Mouse (Mus musculus) heart, adult 11 months (tissue): ENCODE measurements around the gene Pgc.

Experiments used
- DNase-seq: peaks from one replicate; pipeline ENCODE4 v3.0.0; 2022

Gene Pgc

DNA sequence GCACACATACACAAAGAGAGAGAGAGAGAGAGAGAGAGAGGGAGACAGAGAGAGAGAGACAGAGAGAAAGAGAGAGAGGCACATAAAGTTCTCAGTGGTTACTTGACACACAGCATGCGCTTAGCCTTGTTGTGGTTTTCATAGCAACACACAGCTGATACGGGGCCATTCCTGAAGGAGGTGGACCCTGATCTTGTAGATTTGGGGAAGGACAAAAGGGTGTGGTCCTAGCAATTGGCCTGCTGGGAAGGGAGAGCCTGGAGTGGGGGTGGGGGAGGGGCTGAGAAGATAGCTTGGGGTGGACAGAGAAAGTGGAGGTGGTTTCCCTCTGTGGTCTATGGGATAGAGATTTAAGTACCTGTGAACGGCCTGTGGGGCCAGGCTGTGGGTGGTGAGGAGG is 16.6 kb upstream of the Pgc start:
- no peak for DNase-seq

DNA sequence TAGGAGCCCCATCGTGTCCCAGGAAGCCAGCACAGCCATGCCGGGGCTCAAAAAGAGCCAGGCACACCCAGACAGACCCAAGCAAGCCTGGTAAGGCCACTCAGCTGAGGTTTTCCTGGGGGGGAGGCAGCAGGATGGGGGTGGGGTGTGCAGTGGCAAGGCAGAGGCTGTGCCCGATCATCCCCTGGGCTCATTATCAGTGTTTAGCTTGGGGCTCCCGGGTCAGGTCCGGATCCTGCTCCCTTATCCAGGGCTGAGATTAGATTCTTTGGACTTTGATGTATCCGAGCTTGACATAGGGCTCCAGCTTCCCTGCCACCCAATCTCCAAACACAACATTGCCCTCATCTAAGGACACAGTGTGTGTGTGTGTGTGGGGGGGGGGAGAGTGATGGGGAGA is 14.8 kb upstream of the Pgc start:
- no peak for DNase-seq

DNA sequence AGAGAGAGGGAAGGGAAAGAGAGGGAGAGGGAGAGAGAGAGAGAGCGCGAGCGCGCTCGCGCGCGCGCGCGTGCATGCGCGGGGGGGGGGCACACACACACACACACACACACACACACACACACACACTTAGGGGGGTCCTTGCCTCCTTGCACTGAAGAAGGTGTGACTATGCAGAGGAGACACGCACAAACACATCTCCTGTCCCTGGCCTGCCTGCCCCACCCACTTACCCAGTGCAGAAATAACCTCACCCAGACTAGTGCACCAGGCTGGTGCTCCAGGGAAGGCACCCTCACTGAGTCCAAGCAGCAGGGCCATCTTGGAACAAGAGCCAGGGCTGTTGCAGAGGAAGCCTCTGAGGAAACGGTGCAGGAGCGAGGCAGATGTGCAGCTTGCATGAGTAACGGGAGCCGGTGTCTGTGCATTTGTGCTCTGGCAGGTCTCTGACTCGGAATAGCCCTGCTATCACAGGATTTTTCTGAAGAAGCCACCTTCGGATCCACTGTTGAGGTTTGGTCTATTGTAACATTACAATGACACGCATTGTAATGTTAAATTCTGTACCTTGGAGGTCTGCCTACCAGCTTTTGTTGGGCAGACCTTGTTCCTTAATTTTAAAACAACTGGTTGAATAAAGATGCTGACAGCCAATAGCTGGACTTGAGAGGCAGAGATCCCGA is 13.6 kb upstream of the Pgc start:
- no peak for DNase-seq

DNA sequence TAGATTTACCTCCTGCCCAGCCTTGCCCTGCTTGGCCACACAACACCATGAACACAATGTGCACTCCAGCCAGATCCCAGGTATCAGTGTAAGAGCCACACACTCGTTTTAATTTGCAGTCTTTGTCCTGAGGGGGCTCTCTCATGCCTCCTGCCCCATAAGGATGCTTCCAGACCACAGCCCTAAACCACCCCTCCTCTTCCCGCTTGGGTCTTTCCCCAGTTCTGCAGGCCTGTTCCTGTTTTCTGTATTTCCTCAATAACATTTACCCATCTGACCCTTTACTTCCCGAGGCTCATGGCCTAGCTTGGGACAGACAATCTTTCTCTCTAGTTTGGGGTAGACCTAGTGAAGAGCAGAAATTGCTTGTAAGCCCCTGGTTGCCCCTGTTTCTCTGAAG is 11.6 kb upstream of the Pgc start:
- DNase-seq = no peak

DNA sequence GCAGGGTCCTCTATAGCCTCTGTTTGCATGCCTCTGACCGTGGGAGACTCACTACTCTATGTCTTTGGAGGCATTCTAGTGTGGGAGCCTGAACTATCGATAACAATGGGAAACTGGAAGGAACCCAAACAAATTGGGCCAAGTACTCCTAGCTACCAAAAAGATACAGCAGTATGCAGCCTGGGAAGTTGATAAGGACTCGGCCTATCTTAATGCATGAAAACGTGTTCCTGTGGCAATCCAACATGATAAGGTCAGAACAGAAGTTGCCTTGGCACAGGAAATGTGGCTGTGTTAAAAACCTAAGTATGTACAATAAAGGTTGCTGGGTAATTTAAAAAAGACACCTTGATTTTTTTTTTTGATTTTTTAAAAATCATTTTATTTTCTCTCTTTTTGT is 5.5 kb upstream of the Pgc start:
- no peak for DNase-seq

DNA sequence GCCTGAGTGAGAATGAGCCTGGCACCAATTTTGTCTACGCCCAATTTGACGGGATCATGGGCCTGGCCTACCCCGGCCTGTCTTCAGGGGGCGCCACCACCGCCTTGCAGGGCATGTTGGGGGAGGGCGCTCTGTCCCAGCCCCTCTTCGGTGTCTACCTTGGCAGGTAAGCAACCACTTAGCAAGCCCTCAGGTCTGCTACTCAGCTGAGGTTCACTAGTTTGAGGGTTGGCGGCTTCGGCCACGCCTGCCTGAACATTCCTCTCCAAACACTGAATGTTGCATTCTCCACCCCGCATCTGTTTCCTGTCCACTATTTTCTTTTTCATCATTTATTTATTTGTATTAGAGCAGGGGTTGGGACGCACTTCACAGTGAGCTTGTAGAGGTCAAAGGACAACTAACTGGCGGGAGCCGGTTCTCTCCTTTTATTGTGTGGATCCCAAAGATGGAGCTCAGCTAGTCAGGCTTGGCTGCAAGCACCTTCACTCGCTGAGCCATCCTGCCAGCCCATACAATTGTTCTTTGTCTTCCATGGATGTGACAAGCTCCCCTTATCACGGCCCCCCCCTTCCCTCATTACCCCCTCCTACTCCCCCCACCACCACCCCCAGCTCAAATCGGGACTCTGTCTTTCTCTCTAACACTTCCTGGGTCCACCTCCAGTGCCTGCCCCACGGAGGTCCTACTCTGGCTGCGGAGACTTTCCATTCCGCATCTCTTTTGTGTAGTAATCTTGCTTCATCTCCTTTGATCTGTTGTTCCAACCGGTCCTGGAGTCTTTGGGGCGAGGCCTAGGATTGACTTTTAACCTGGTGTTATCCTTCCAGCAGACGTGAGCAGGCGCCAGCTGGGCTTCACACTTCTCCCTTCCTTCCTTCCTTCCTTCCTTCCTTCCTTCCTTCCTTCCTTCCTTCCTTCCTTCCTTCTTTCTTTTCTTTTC is 4.3 kb downstream of the Pgc start:
- no peak for DNase-seq

DNA sequence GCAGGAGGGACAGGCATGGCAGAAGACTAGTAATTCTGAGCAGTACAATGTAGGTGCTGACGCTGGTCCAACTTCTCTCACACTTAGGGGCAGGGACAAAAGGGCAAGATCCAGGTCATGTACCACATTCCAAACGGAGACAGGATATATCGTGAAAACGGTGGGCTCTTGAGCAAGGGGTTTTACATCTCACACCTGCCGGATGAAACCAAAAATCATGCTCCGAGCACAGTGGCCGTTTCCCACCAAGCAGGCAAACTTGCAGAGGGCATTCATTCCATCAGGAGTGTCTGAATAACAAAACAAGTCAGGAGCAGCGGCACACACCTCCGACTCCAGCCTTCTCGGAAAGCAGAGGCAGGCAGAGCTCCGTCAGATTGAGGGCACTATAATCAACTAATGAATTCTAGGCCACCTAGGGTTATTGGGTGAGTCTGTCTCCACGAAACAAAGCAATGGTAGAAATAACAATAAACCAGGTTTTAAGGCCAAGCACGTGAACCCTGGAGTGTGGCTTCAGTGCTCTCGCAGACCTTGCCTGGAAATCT is 9.0 kb downstream of the Pgc start:
- DNase-seq = no peak

DNA sequence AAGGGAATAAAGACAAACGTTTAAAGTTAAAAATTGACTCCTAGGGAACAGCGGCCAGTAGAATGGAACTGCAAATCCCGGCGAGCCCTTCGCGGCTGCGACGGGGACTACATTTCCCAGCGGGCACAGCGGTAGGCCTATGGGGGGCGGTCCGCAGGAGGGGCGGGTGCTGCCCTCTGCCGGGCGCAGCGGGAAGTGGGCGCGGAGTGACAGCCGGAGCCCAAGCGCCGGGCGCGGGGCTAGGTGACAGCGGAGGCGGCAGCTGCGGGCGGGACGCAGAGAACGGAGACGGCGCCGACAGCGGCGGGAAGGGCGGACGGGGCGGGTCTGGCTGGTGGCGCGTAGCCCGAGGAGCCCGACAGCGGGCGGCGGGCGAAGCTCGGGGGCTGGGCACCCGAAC is 10.2 kb downstream of the Pgc start, which contains the start of gene Tfeb:
TSS of gene Tfeb (plus strand) at position 175 of the 400 bp plus-strand sequence.
- peak; percentile 99 for DNase-seq

DNA sequence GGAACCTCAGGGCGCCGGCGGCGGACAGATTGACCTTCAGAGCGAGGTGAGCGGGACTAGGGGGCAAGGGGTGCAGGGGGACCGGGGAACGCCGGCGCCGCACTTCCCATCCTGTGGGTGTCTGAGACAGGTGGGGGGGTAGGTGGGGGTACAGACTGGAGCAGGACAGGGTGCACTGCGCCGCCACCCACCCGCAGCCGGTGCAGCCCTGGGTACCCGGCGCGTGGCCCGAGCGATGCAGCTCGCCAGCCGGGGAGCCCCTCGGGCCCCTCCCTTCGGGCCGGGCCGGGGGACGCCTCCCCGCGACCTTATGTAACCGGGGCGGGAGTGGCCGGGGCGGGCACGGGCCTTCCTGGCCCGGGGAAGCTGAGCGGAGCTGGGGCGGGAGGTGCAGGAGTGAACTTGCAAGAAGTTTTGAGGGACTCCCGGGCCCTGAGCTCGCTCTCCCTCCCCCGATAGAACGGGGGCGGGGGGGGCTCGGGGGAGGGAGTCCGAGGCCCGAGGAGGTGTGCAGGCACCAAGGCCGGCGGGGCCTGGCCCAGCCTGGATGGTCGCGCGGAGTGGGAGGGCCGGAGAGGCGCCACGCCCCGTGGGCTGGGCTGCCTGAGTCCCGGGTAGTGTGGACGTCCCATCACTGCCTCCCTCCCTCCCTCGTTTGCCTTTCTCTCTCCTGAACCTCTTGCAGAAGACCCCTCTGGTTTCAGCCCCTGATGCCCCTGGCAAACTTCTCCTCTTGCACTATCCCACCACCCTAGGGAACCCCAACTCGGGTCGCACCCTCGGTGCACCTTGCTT is 10.8 kb downstream of the Pgc start:
- peak; percentile 100 for DNase-seq

DNA sequence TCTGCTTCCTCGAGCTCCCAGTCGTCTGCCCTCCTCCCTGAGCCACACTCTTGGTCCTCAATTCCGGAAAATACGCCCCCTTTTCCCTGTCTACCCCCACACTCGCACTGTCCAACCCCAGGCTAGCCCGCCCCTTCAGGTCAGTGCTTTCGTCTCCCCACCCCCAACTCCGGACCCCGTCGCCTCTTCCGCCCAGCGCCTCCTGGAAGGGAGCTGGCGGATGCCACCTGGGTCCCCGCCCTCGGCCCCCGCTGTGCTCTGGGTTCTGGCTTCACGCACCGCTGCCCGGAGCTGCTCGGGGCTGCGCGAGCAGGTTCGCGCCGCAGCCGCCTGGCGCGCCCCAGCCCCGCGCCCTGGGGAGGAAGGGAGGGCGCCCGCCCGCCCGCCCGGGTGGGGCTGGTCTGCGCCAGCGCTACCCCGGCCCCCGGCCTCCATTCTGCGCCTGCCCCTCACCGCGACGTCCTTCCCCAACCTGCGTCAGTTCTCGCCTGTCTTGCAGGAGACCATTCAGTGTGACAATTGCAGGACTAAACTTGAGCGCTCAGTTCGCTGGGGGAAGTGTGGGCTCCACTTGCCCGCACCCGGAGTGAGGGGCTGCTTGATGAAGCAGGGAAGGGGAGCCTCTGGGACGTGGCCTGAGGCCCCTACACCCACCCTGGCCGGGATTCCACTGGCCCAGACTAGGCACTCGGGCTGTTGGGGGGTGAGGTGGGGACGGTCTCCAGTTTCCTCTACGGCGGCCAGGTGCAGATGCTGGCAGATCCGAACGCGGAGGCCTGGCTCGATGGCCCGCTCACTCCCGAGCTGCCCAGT is 11.6 kb downstream of the Pgc start:
- DNase-seq = peak; percentile 96

DNA sequence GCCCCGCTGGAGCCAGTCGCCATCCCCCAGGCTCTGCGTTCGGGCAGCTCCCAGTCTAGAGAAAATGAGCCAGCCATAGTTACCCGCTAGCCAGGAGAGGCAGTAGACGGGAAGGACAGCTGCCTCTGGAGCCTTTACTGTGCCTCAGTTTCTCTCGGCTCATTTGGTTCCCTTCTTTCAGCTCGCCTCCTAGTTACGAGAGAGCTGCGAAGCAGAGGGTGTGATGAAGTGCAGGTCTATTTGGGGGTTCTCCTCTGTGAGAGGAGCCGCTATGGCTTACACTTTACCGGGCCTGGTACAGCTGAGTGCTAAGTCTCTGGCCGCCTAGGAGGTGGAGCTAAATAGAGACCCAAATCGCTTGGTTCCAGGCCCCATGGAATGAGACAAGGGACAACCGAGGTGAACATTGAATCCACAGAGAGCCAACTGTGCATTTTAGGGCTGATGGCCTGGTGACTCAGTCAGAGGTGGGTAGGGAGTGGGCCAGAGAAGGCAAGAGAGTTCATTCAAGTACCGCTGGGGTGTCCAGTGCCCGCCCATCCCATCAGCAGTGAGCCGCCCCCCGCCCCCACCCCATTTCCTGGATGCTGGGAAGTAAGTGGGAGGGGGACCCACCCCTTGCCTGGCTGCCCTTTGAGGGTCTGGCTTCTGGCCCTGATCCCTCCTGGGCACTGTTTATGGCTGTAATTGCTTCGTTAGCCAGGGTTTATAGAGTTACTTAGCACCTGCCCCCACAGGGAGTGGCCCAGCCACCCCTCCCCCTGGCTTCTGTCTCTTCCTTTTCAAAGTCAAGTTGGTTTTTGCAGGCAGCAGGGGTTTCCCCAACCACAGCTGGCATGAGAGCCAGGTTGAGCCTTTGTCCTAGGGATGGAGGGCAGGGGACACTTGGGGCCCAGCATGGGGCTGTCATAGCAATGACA is 12.5 kb downstream of the Pgc start:
- DNase-seq = peak; percentile 95

DNA sequence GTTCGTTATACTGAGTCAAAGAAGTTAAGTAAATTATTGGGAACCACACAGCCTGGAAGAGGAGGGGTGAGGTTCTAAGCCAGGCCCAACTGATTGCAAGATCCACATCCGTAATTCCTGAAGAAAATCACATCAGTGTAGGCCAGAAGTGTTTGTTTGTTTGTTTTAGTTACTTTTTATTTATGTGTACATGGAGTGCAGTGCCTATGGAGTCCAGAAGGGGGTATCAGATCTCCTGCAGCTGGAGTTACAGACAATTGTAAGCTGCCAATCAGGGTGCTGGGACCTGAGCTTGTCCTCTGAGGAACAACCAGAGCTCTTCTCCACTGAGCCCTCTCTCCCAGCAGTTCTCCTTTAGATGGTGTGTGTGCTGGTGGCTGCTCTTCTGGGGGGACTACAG is 13.5 kb downstream of the Pgc start:
- DNase-seq = no peak

DNA sequence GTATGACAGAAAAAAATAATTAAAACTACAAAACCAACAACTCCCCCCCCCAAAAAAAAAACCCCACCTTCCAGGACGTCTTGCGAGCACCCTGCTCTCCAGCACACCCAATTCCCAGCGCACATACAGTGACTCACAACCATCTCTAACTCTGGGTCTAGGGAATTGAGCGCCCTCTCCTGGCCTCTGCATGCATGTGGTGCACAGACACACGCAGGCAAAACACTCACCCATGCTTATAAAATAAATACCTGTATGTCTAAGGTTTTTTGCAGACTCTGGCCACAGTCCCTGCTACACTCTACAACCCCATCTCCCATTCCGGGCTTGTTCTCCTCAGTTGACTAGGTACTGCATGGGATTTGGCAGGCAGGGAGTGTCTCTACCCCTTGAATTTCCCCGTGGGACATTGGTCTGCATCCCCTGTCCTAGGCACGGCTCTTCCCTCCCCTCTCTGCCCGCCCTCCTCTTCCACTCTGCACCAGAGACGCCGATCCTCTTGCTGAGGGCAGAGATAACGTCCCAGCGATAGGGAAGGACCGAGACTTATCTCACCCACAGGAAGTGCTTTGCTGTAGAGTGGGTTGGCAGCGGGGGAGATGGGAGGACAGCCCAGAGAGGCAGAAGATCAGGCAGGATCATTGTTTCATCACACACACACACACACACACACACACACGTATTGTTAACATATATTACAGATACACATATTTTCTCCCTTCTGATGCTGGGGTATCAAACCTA is 16.5 kb downstream of the Pgc start:
- DNase-seq = peak; percentile 92

DNA sequence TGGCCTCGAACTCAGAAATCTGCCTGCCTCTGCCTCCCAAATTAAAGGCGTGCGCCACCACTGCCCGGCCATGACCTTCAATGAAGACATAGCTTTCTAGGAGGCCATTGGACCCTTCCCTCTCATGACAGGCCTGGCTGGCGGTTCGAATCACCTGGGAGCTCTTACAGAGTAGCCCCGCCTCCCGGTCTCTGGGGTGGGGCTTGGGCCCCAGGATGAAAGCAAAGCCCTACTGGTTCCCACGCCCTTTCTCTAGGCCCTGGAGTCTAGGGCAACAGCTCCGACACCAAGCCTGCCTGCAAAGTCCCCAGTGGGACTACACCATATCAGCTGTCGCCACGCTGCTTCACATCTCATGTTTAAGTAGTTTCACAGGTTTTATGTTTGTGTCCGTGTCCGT is 17.4 kb downstream of the Pgc start:
- no peak for DNase-seq

DNA sequence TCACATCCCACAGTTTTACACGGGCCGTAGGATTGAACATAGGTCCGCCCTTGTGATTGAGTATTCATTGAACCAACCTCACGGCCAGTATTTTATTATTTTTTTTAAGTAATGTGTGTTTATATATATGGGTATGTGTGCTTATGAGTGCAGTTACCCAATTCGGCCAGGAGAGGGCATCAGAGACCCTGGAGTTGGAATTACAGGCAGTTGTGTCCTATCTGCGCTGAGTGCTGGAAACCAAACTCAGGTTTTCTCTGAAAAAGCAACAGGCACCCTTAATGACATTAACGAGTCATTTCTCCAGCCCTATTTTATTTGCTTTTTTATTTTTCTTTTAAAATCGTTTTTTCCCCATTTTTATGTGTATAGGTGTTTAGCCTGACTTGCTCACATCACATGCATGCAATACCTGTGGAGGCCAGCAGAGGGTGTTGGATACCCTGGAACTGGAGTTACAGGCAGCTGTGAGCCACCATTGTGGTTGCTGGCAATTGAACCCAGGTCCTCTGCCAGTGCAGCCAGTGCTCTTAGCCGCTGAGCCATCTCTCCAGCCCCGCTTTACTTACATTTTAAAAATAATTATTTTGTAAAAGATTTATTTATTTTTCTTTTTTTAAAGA is 18.2 kb downstream of the Pgc start:
- no peak for DNase-seq

DNA sequence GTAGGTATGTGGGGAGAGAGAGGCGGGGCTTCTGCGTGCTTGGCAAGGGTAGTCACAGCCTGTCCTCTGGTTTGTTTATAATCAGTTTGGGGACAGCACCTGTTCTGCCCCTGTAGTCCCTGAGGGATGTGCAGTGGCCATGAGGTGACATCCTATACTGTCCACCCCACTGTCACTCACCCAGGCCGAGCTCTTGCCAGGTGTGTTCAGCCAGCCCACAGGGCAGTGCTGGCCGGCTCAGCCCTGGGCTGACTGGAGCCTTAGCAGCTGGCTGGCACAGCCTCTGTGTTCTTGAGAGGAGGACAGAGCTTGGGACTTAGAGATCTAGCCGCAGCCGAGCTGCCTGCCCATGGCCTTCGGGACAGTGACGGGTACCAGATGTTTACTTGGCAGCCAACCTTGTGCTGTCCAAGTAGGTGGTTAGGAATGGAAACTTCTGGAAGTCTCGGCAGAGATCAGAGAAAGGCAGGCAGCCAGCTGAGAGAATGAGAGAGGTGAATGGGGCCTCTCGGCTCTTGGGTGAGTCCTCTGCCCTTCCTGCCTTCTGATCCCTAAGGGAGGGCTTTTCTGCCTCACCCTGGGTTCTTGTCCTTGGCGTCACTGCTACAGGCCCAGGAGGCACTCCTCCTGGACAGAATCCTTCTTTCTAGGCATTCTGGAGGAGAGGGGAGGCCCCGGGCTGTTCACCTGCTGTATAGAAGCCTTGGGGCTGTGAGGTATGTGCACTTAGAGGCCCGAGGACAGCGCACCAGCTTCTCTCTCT is 22.3 kb downstream of the Pgc start:
- peak; percentile 98 for DNase-seq

DNA sequence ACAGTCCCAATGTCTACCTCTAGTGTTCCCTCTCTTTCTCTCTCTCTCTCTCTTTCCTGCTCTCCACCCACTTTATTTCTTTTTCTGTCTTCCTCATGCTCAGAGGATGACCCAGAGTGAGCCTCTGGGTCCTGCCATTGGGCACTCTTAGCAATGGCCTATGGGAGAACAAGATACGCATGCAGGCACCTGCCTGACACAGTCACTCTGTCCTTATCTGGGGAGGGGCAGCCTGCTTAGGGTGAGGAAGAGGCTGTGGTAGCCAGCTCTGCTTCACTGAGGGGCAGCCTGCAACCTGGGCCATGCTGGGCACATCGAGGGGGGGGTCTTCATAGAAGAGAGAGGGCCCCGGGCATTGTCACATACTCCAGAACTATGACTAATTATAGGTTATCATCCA is 23.0 kb downstream of the Pgc start:
- no peak for DNase-seq

DNA sequence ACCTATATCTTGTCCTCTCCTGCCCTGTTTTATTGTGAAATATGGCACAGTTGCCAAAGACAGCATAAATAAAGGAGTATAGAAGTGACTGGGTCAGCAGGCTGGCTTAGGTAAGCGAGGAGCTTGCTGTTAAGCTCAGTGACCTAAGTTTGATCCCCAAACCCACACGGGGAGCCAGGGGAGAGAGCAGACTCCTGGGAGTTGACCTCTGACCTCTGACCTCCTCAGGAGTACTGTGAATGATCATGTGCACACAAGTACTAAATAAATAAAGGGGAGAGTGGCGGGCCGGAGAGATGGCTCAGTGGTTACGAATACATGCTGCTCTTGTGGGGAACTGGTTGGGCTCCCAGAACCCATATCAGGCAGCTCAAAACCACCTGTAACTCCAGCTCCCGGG is 23.5 kb downstream of the Pgc start:
- no peak for DNase-seq

DNA sequence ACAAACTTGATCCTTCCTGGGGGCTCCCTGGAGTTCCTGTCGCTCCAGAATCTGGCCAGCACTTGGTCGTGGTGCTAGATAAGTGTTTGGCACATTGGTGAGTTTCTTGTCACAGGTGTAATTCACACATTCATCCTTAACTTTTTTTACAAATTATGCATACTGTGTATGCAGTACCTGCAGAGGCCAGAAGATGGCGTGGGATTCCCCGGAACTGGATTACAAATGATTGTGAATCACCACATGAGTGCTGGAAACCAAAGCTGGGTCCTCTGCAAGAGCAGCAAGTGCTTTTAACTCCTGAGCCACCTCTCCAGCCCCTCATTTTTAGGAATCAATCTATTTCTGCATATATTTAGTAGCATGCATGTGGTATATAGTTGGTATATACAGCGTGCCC is 25.2 kb downstream of the Pgc start:
- no peak for DNase-seq
